Mouse (Mus musculus): ENCODE measurements around the gene Gm10273. TPM values are rescaled to one million over a fixed set of nuclear protein-coding genes. Genes with fewer than 3 reads are reported as not detected.
A peak's percentile ranks its signal among the peaks of the same experiment; 100 is the strongest.

Gene Gm10273
- total RNA-seq, 2 experiments from 2014 or later, result 29.0 to 45.8 TPM

DNA sequence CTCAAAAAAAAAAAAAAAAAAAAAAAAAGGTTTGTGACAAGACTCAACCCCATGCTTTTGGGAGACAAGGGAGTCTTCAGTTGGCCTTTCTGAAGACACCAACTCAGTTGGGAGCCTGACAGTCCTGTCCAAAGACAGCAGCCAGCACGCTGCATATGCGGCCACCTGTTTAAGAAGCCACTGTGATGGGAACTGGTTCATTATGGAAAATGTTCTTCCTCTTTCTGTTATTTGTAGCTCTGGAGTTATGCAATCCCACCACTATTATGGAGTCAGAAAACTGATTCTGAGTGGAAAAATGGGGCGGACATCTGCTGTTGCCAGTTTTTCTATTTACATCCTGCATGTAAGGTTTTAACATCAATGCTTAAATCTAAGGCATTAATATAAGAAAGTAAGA lies 5.8 kb upstream of the Gm10273 start:
- peak in 1 of 2 experiments; percentile 77 for DNase-seq (ENCODE audit: low spot score in 2 of 2)
- intact Hi-C loops (cut with DNase I), result no loop called here

DNA sequence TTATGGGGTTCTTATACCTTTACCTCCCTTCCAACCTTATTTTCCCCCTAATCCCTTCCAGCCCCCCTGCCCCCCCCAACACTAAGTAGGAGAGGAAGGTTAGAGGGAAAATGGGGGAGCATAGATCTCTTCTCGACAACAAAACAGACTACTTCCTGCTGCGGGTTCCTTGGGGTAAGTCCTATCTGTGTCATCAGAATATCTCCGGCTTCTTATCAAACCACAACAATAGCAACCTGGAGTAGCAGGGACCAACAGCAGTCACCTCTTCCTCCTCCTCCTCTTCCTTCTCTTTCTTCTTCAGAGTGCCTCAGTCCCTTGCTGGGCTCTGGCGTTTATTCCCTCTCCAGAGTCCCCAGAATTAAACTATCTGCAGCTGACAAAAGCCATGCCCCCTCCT lies 3.5 kb upstream of the Gm10273 start:
- intact Hi-C loops (cut with DNase I), result no loop called here
- DNase-seq (ENCODE audit: low spot score in 2 of 2), result no peak

DNA sequence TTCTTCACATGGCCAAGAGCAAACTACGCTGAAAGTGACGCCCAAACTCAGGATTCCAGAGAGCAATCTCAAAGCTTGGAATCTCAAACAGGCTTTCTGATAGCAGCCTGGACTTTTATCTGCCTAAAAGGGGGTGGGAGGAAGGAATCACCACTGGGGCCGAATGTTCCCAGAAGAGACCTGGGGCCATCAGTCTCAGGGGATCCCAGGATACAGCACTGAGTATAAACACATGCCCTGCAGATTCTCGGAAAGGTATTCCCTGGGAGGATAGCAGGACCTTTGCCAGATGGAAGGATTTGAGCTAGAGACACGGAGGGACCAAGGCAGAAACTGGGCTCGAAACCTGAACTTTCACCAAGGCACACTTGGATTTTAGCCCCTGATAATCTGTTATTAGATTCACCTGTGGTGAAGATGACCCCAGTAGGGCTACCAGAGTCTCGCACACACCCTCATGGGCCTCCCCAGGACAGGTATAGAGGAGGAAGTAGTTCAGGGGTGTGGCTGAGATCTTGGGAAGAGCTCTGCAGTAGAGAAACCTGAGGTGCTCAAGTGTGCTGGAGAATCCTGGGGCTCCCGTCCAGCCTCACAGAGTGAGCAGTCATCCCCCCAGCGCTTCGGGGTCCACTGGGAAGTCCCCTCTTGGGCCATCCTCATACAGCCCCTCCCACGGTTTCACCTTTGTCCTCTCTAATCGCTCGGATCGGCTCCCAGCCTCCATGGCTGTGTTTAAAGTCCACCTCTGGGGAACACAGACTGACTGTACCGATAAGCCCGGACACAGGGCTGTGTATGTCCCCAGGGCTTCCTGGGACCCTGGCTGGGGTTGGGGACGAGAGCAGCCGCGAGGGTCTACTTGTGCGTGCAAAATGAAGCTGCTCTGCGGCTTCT lies 7.7 kb downstream of the Gm10273 start, which contains the start of gene Pla2g12b:
Gene Pla2g12b, plus strand, starts transcription at position 762 of the 894 bp plus-strand sequence.
- intact Hi-C loops (cut with DNase I), result no loop called here
- no peak for DNase-seq (ENCODE audit: low spot score in 2 of 2)

DNA sequence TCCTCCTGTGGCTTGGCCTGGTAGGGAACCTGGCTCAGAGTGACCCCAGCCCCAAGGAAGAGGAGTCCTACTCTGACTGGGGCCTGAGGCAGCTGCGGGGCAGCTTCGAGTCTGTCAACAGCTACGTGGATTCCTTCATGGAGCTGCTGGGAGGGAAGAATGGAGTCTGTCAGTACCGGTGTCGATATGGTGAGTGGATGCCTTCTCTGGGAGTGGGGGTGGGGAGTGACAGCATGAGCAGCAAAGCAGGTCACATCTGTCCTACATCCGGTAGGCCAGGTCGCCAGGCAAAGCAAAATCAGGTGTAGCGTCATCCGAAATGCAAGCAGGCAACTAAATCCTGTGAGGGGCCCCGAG lies 8.3 kb downstream of the Gm10273 start:
- no peak for DNase-seq (ENCODE audit: low spot score in 2 of 2)
- intact Hi-C loops (cut with DNase I), result no loop called here

DNA sequence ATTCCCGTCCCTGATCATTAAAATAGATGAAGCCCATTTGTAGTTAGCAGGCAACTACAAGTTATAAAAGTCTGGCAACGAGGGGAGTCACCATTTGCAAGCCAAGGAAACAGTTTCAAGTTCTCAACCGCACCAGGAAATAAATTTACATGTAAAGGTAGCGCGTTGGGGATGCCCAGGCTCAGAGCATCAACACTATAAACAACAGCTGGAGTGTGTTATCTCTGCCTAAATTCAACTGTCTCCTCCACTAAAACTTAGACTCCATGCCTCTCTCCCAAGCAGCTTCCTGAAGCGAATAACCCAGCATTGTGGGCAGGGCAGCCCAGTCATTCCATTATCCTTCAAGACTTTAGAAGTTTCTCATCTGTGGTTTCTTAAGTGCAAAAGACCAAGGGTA lies 13.1 kb downstream of the Gm10273 start:
- intact Hi-C loops (cut with DNase I), result no loop called here
- DNase-seq (ENCODE audit: low spot score in 2 of 2), result no peak

DNA sequence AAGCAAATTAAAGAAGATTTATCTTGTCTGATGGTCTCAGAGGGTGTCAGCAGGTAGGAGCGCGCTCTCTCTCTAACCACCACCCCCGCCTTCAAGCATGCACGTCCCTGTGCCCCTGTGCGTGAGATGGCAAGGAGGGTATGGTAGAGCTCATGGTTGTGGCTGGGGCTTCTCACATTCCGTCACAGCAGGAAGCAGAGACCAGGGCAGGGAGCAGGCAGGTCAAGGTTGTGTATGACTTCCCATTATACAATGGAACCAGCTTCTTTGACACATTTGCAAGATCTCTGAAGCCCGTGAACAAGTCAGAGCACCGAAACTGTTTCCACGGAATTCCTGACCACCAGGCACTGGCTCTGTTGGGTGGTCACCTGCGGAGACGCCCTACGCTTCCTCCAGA lies 14.8 kb downstream of the Gm10273 start:
- intact Hi-C loops (cut with DNase I), result no loop called here
- no peak for DNase-seq (ENCODE audit: low spot score in 2 of 2)

DNA sequence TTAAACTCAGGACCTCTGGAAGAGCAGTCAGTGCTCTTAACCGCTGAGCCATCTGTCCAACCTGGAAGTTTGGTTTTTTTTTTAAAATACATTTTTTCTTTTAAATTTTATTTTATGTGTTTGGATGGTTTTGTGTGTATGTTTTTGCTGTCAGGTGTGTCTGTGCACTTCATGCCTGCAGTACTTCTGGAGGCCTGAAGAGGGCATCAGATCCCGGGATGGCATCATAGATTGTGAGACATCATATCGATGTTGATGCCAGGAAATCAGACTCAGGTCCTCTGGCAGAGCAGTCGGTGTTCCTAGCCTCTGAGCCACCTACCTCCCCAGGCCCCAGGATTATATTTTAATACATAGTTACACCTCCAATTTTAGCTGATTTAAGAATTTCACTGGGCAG lies 18.3 kb downstream of the Gm10273 start:
- intact Hi-C loops (cut with DNase I), result no loop called here
- DNase-seq (ENCODE audit: low spot score in 2 of 2), result no peak

DNA sequence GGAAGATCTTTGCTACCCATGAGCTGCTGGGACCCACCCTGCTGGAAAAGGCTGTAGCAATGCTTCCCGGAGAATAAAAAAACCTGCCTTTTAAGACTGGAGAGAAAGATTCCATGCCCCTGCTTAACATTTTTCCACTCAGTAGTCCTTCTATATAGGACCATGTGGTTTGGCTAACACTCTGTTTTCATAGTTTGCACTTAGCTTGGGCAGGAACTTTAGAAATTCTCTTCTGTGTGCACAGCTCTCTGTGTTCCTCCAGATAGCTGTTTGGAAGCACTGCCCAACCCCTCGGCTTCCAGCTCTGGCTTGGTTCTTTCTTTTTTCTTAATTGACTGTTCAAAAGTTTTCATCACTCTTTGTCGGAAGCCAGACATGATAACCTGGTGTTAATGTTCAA lies 21.2 kb downstream of the Gm10273 start:
- no peak for DNase-seq (ENCODE audit: low spot score in 2 of 2)
- intact Hi-C loops (cut with DNase I), result no loop called here

DNA sequence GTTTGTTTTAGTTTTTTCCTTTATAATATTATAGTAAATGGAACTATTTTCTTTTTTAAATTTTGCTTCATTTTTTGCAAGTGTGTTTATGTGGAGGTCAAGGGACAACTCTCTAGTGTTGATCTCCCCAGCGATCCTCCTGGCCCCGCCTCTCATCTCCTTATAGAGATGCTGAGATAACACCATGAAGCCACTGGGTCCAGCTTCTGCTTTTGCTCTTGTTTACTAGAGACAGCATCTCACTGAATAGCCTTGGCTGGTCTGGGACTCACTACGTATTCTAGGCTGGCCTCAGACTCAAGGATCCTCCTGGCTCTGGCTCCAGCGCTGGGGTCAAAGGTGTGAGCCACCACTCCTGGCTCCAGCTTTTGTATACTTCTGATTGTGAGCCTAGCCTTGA lies 24.1 kb downstream of the Gm10273 start:
- intact Hi-C loops (cut with DNase I), result no loop called here
- DNase-seq (ENCODE audit: low spot score in 2 of 2), result no peak

DNA sequence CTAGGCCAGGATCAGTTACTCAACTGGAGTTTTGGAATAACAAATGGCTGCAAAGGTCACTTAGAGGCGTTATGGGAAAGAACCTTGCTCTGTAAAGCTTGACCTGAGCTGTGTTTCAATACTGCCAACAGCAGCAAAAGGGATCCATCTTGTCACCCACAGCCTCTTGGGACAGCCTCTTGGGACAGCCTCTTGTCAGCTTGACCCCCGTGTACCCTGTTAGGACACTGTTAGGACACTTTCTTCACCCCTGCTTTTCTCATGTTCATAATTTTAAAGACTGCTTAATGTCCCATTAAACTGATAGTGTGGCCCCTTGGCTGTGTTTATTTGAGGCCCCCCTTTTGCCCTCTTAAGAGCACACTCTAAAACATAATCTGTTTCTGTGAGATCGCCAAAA lies 29.0 kb downstream of the Gm10273 start:
- intact Hi-C loops (cut with DNase I), result no loop called here
- no peak for DNase-seq (ENCODE audit: low spot score in 2 of 2)

DNA sequence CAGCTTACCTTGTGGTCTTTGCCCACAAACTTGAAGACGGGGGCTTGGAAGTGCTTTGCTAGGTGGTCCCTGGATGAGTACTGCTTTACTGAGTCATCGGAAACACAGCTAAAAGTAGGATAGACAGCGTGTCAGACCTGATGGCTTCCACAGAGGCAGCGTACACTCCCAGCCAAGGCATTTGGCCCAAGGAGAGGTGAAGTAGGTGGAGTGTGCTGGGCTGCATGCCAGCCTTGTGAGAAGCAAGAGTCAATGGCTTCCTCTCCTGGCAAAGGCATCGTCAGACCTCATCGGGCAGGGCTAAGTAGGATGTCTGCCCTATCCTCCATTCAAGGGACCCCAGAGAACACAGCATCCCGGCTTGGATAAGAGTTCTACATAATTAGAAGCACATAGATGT lies 29.9 kb downstream of the Gm10273 start:
- intact Hi-C loops (cut with DNase I), result no loop called here

DNA sequence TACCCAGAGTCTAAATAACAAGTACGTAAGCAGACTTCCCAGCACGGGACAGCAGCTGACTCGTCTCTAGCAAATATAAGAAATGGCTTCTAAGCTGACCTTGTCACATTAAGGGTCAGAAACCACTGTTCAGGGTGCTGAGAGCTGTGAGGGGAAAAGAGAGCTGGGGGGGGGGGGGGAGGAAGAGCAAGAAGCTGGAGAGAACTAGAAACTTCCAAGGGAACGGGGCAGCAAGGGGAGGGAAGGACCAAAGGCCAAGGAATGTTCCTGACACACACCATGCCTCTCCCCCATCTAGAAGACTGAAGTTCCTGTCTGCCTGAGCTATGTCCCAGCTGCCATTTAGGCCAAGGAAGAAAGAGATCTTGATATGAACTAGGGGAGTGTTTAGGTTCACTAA lies 30.9 kb downstream of the Gm10273 start:
- DNase-seq (ENCODE audit: low spot score in 2 of 2), result no peak
- intact Hi-C loops (cut with DNase I), result no loop called here

More for the DNA sequence above, 29.9 kb downstream of the Gm10273 start:
- DNase-seq (ENCODE audit: low spot score in 2 of 2), result peak in 1 of 2 experiments; percentile 18

DNA sequence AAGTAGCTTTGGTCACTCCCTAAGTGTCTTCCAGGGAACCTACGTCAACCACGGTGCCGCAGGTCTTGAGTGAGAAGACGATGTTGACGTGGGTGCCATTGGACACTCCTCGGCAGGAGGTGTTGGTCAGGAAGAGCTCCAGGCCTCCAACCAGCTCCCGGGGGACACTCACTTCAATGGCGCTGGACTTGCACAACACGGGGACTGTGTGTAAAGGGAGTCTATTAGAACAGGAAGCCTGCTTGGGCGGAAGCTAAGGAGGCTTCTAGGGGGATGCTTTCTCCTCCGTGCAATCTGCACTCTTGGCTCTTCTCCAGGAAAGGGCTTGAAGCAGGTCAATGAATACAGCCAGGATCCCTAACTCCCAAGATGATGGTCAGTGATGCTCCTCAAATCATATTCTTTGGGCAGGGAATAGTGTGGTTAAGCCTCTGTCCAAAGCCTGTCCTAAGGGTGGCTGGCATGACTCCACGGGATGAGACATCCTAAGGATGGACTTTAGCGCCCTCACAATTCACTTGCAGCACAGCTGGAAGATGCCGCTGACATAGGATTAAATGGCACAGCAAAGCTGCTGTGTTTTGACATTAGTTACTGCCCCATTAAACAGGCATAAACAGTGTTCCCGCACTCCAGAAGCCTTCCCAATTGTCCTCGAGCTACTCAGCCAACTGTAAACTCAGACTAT lies 34.2 kb downstream of the Gm10273 start:
- DNase-seq (ENCODE audit: low spot score in 2 of 2), result no peak
- intact Hi-C loops (cut with DNase I), result no loop called here

DNA sequence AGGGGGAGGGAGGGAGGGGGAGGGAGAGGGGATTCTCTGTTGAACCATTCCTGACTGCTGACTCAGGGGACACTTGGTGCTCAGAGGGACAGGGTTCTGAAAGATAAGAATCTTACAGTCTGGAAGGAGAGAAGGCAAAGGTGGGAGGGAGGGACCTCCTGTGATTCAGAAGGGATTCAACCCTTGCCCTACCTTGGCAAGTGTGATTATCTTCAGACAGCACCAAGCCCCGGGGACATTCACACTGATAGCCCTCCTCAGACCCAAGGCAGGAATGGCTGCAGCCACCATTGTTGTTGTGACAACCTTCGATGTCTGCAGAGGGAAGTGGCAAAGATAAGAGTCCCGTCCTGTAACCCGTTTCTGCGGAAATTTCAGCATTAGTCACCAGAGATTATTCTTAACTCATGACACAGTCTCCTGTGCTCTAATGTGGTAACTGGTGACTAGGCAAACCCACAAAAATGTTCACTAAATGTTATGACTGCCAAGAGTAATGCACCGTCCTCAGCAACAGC lies 35.3 kb downstream of the Gm10273 start:
- intact Hi-C loops (cut with DNase I), result no loop called here
- peak in 1 of 2 experiments; percentile 45 for DNase-seq (ENCODE audit: low spot score in 2 of 2)

DNA sequence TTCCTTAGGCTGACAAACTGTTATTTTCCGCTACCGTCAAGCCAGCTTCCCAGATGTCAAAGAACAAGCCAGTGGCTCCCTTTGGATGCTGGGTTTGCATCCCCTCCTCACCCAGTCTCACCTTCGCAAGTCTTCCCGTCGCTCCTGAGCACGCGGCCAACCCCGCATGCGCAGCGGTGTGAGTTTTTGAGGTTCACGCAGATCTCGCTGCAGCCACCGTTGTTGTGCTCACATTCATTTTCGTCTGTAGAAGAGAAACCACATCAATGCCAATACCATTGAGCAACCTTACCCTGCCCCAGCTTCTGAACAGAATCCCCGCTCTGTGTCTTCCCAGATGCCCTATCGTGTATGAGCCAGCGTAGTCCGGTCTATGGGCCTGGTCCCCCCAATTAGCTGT lies 40.3 kb downstream of the Gm10273 start:
- intact Hi-C loops (cut with DNase I), result no loop called here
- no peak for DNase-seq (ENCODE audit: low spot score in 2 of 2)

DNA sequence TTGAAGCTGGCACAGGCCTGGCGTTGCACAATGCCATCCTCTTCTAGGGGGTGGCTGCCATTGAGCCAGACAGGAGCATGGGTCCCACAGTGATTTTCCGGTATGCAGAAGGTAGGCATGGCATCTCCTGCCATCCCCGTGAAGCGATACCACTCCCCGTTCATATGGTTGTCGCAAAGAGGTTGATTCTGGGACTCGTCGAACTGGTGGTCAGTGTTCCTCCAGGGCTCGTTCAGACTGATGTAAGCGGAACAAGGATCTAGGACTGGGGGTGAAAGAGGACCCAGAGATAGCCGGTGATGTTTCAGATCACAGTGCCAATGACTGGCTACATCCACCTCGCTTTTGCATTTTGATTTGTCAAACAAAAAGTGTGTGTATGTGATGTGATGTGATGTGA lies 43.2 kb downstream of the Gm10273 start:
- DNase-seq (ENCODE audit: low spot score in 2 of 2), result no peak
- intact Hi-C loops (cut with DNase I), result no loop called here

DNA sequence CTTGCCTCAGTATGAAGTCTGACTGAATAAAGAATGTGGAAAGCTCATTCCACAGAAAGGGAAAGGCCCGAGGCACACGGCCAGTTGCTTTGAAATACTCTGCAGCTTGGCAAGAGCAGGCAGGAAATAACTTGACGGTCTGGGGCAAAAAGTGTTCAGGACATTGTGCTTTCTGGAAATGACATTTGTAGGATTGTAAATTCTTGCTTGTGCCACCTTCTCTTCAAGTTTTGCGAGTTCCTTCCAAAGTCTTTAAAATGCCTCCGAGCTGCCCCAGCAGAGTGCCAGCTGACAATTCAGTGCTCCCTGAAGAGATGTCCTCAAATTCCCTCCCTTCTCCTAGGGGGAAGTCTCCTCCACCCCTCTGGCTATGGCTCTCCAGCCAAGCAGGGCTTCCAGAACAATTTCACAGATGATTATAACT lies 44.1 kb downstream of the Gm10273 start:
- DNase-seq (ENCODE audit: low spot score in 2 of 2), result no peak
- intact Hi-C loops (cut with DNase I), result no loop called here

DNA sequence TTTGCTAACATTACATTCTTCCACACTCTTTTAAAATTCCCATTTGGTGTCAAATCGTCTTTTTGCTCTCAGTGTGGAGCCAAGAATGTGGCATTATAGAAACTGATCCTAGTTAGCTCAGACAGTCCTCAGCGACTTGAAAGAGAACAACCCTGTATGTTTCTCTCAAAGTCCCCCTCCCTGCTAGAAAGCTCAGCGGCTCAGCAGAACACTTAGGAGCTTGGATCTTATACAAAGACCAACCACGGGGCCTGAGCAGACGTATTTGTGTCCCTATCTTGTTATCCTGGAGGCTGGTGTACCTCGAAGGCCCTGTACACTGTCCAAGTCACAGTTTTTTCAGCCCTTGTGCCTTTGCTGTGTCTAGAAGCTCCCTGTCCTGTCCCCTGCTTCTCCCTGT lies 44.7 kb downstream of the Gm10273 start:
- no peak for DNase-seq (ENCODE audit: low spot score in 2 of 2)
- intact Hi-C loops (cut with DNase I), result no loop called here

DNA sequence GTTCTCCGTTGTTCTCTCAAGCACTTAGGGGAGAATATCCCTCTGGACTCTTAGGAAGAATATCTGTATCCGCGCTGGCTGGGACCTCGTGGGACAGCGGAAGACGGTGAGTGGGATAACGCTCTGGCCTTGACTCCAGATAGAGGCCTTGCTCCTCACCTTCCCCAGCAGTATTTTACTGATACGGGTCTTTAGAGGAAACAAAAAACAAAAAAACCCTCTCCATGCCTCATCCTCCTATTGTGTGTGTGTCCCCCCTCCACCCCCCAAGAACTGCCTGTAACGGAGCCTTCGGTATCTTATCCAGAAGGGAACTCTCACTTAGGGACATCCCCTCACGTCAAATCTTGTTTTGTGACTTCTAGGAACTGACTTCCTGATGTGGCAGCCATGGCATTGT lies 46.3 kb downstream of the Gm10273 start, which contains the start of gene Oit3:
Gene Oit3, minus strand, starts transcription at position 44 of the 400 bp plus-strand sequence.
- intact Hi-C loops (cut with DNase I), result no loop called here
- no peak for DNase-seq (ENCODE audit: low spot score in 2 of 2)

DNA sequence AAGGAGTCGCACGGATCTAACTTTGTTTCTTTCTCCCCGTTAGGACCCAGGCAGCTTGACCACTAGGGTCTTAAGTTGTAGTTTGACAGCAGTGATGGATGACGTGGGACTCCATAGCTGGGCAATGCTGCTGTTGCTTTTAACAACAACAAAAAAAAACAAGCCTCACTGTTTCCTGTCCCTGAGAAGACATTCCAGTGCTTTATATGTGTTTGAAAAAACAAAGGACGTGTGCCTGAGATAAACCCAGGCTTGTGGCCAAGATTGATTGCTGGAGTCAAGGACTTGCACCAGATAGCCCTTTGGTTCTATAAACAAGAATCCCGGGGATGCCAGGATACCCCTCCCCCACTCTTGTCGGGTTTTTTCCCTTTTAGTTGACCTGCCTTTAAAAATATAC lies 47.8 kb downstream of the Gm10273 start:
- DNase-seq (ENCODE audit: low spot score in 2 of 2), result no peak
- intact Hi-C loops (cut with DNase I), result no loop called here

DNA sequence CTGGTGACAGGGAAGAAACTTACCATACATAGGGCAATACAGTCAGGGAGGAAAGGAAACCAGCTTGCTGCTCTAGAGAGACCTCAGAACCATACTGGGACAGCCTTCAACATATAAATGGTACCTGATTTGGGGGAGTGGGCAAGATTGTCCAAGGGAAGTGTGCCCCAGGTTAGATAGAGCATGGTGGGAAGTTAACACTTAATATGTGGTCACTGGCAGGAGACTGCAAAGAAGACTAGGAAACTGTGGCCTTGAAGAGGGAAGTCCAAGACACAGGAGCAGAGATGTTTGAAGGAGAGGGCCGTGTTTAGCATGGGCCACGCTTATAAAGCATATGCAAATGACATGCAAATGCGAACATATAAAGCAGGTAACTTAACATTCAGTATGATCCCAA lies 48.7 kb downstream of the Gm10273 start:
- DNase-seq (ENCODE audit: low spot score in 2 of 2), result no peak
- intact Hi-C loops (cut with DNase I), result no loop called here

Data from left cerebral cortex, postnatal 25 days (tissue).